19 mouse cellular contexts compared by ENCODE assay signal in genomic region chr9:55273906-55274305, GRCm38 (mm10). TPM values are rescaled to one million over a fixed set of nuclear protein-coding genes. Genes with fewer than 3 reads are reported as not detected.
DNase-seq lines count a peak whose midpoint lies in the region; ATAC-seq lines count a peak whose summit lies in the region.
"Had no signal": no experiment of that assay in that cellular context is flagged by ENCODE, and none has a peak within 500 bp of the region (broad histone marks: within the 10 kb centered on the region; RNA-seq: fewer than 3 reads in every experiment).

No protein-coding gene starts in this region.

- ATAC-seq in midbrain, embryonic 16.5 days: no peak
- ATAC-seq: CD4-positive, CD25-positive, alpha-beta regulatory T cell, adult 4 months; forebrain, embryonic 14.5 days; hindbrain, embryonic 16.5 days had no signal

- H3K4me2 ChIP-seq in midbrain, embryonic 16.5 days (ENCODE audit: low read length): no peak overlapping the region
- H3K4me2 ChIP-seq: heart, embryonic 11.5 days; neural tube, embryonic 13.5 days had no signal

- no peaks in the 10 kb centered on the region for H3K36me3 ChIP-seq in limb, embryonic 10.5 days
- no peaks in the 10 kb centered on the region for H3K36me3 ChIP-seq in midbrain, embryonic 16.5 days (ENCODE audit: control insufficient read depth, insufficient read depth, low read length)
- H3K36me3 ChIP-seq: neural tube, embryonic 13.5 days had no signal

- H3K4me1 ChIP-seq in limb, embryonic 10.5 days: peaks cover 3% of the 10 kb centered on the region; the same call in 1 of the 2 replicates
- H3K4me1 ChIP-seq in midbrain, embryonic 16.5 days (ENCODE audit: control insufficient read depth, insufficient read depth, low read length): no peaks in the 10 kb centered on the region
- H3K4me1 ChIP-seq: neural tube, embryonic 13.5 days had no signal

- H3K27me3 ChIP-seq in limb, embryonic 10.5 days (ENCODE audit: low read depth, poor library complexity, severe bottlenecking): no peaks in the 10 kb centered on the region
- no peaks in the 10 kb centered on the region for H3K27me3 ChIP-seq in midbrain, embryonic 16.5 days (ENCODE audit: control insufficient read depth, insufficient read depth, low read depth, low read length)
- H3K27me3 ChIP-seq: neural tube, embryonic 13.5 days had no signal

- 70% methylated on average over 4 of the region's 4 CpGs for WGBS in limb, embryonic 10.5 days
- 45% methylated on average over 4 of the region's 4 CpGs for WGBS in midbrain, embryonic 16.5 days

- H3K4me3 ChIP-seq in limb, embryonic 10.5 days: no peak overlapping the region
- no peak overlapping the region for H3K4me3 ChIP-seq in midbrain, embryonic 16.5 days (ENCODE audit: low read depth, low read length)
- H3K4me3 ChIP-seq: neural tube, embryonic 13.5 days had no signal

- DNase-seq in right cerebral cortex, adult 2 months (ENCODE audit: low spot score in 2 of 2): peak; percentile 17 to 29
- no peak for DNase-seq in right cerebral cortex, postnatal 4 days
- DNase-seq in cerebellum, adult 9-11 months: peak; percentile 93
- peak; percentile 73 for DNase-seq in layer of hippocampus, adult 9-11 months
- DNase-seq in testis, postnatal 10 days (ENCODE audit: low spot score): no peak
- DNase-seq in limb, embryonic 10.5 days (ENCODE audit: low spot score): no peak
- DNase-seq: adrenal gland, postnatal 10 days; gastrocnemius, postnatal 14 days; heart, postnatal 36 days; kidney, adult 8-10 months; kidney, postnatal 4 days; lung, postnatal 14 days; retina, postnatal 1 day had no signal

- no peak overlapping the region for H3K9ac ChIP-seq in midbrain, embryonic 16.5 days (ENCODE audit: low read depth, low read length)
- H3K9ac ChIP-seq: neural tube, embryonic 13.5 days had no signal

- no peak overlapping the region for H3K27ac ChIP-seq in limb, embryonic 10.5 days
- H3K27ac ChIP-seq in midbrain, embryonic 16.5 days (ENCODE audit: low read length): no peak overlapping the region
- H3K27ac ChIP-seq: neural tube, embryonic 13.5 days had no signal

- H3K9me3 ChIP-seq in limb, embryonic 10.5 days (replicated peaks): no peaks in the 10 kb centered on the region
- no peaks in the 10 kb centered on the region for H3K9me3 ChIP-seq in midbrain, embryonic 16.5 days (replicated peaks; ENCODE audit: control insufficient read depth, low read length, poor library complexity, severe bottlenecking)
- H3K9me3 ChIP-seq: neural tube, embryonic 13.5 days had no signal

RNA-seq across cellular contexts. Expression of gene Nrg4, which starts 52.7 kb away (rescaled TPM):
- polyA plus RNA-seq in limb, embryonic 10.5 days (2016; fragmentation: Nextera tagmentation; extraction: Ambion mirVana): 1.1 and 1.4 TPM in 2 replicates
- polyA plus RNA-seq in midbrain, embryonic 16.5 days (2015; fragmentation: Nextera tagmentation; extraction: Ambion mirVana): 1.3 and 1.4 TPM in 2 replicates

RNA-seq across cellular contexts. Expression of gene Tmem266, which starts 52.8 kb away (rescaled TPM):
- polyA plus RNA-seq in limb, embryonic 10.5 days (2016; fragmentation: Nextera tagmentation; extraction: Ambion mirVana): 0.23 and 0.49 TPM in 2 replicates
- polyA plus RNA-seq in midbrain, embryonic 16.5 days (2015; fragmentation: Nextera tagmentation; extraction: Ambion mirVana): 6.8 and 7.0 TPM in 2 replicates
- polyA plus RNA-seq: CD4-positive, CD25-positive, alpha-beta regulatory T cell, adult 4 months had no signal

Comparison
In these comparisons a context has a peak if more than half of its experiments do, and no peak if none do; other contexts are left out.
1. DNase-seq: peak in right cerebral cortex, adult 2 months (2 of 2), cerebellum, adult 9-11 months (single experiment) and layer of hippocampus, adult 9-11 months (single experiment); none in right cerebral cortex, postnatal 4 days (single experiment), testis, postnatal 10 days (single experiment) and limb, embryonic 10.5 days (single experiment).